In the genomic region with DNA sequence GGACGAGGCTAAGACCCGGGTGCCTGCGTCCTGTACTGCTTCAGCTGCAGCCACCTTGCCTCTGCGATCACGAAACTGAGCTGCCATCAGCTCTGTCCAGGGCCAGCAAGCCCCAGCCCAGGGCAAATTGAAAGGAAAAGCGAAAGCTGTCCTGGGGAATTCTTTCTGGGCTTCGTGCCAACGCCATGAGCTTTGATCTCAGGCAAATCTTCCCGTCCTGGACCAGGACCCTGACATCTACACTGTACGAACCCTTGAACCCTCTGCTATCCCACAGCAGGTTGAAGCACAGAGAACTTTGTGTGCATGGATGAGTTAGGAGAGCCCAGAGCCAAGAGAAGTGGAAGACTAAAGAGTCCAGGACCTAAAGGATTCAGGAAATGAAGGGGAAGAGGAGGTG, we compare ENCODE assay signal across 8 mouse cellular contexts. TPM values are rescaled to one million over a fixed set of nuclear protein-coding genes. Genes with fewer than 3 reads are reported as not detected.
DNase-seq lines count a peak whose midpoint lies in the region; ATAC-seq and TF ChIP-seq lines count a peak whose summit lies in the region.

No protein-coding gene starts in this region.

- H3K36me3 ChIP-seq in hindbrain, embryonic 13.5 days: no peaks in the 10 kb centered on the region
- no peaks in the 10 kb centered on the region for H3K36me3 ChIP-seq in liver, embryonic 14.5 days (replicated peaks; ENCODE audit: control insufficient read depth, insufficient read depth, low read depth)

- 55% methylated on average over 10 of the region's 10 CpGs for WGBS in hindbrain, embryonic 13.5 days
- WGBS in liver, embryonic 14.5 days (ENCODE audit: insufficient replicate concordance): 66% methylated on average over 10 of the region's 10 CpGs

- H3K9me3 ChIP-seq in hindbrain, embryonic 13.5 days: no peaks in the 10 kb centered on the region
- H3K9me3 ChIP-seq in liver, embryonic 14.5 days (ENCODE audit: control insufficient read depth, low read length): no peaks in the 10 kb centered on the region

- H3K9ac ChIP-seq in hindbrain, embryonic 13.5 days: no peak overlapping the region
- H3K9ac ChIP-seq in liver, embryonic 14.5 days (replicated peaks): no peak overlapping the region

- no peak for ATAC-seq in hindbrain, embryonic 13.5 days (ENCODE audit: low FRiP score)
- ATAC-seq in liver, embryonic 14.5 days (ENCODE audit: insufficient read depth): peak; percentile 50
- ATAC-seq in megakaryocyte, adult 5-6 weeks (ENCODE audit: poor library complexity, severe bottlenecking): no peak

- no peak for TF ChIP-seq EP300 in liver, embryonic 14.5 days (IDR thresholded peaks at IDR 0.05; ENCODE audit: low read depth)

- no peak overlapping the region for H3K4me3 ChIP-seq in hindbrain, embryonic 13.5 days
- no peak overlapping the region for H3K4me3 ChIP-seq in liver, embryonic 14.5 days (ENCODE audit: insufficient read depth in 1 of 2, low read depth in 2 of 2, low read length in 2 of 2)

- intact Hi-C loops in left cerebral cortex, postnatal 14 days (cut with DNase I): no loop called here

- peaks cover 86% of the 10 kb centered on the region for H3K4me1 ChIP-seq in hindbrain, embryonic 13.5 days (replicated peaks)
- peaks cover 0 to 19% of the 10 kb centered on the region in 2 experiments; a peak in 3 of 4 replicates for H3K4me1 ChIP-seq in liver, embryonic 14.5 days (replicated peaks; ENCODE audit: control insufficient read depth in 2 of 2, insufficient read depth in 2 of 2, low read length in 1 of 2)

- DNase-seq in NIH3T3 (ENCODE audit: low read depth): peak; percentile 75
- DNase-seq in adrenal gland, postnatal 10 days: peak; percentile 89
- DNase-seq in liver, embryonic 14.5 days (ENCODE audit: low read depth in 3 of 3, low spot score in 3 of 3): peak; percentile 32 to 44 (median 32)
- DNase-seq in testis, postnatal 10 days (ENCODE audit: low spot score): peak; percentile 76
- DNase-seq in left cerebral cortex, postnatal 14 days (ENCODE audit: low spot score in 2 of 2): no peak
- DNase-seq in thymus, postnatal 10 days (ENCODE audit: low spot score in 2 of 2): no peak

- no peak for TF ChIP-seq CTCF in liver, embryonic 14.5 days (IDR thresholded peaks at IDR 0.05; ENCODE audit: low read depth)

- H3K27me3 ChIP-seq in hindbrain, embryonic 13.5 days: no peaks in the 10 kb centered on the region
- H3K27me3 ChIP-seq in liver, embryonic 14.5 days (ENCODE audit: control insufficient read depth, insufficient read depth, low read length): no peaks in the 10 kb centered on the region

- H3K4me2 ChIP-seq in hindbrain, embryonic 13.5 days: no peak overlapping the region
- H3K4me2 ChIP-seq in liver, embryonic 14.5 days (ENCODE audit: low read depth): peak overlapping the region; percentile 22; the same call in 1 of the 2 replicates

- 0 out of 2 replicates have a peak overlapping the region, but pooled peaks have one; percentile 2 for H3K27ac ChIP-seq in hindbrain, embryonic 13.5 days
- no peak overlapping the region for H3K27ac ChIP-seq in liver, embryonic 14.5 days

RNA-seq across cellular contexts. Expression of gene Ccdc85c, which starts 25.7 kb away (rescaled TPM):
- 10 to 100 TPM; 19.8 to 22.1 TPM for total RNA-seq in adrenal gland, postnatal 10 days (2021)
- 17.3 and 17.7 TPM in 2 replicates for polyA plus RNA-seq in hindbrain, embryonic 13.5 days (2015; fragmentation: Nextera tagmentation; extraction: Ambion mirVana)
- polyA plus RNA-seq in liver, embryonic 14.5 days (2012; rRNA removed): 1.8 TPM in 2 replicates
- 1.8 TPM in 2 replicates for polyA plus RNA-seq in liver, embryonic 14.5 days (2014; fragmentation: Nextera tagmentation; extraction: Ambion mirVana)
- 10 to 100 TPM; 63.8 to 64.7 TPM for total RNA-seq in left cerebral cortex, postnatal 14 days (2021)
- total RNA-seq in megakaryocyte, adult 5-6 weeks (2015): 0.04 and 0.05 TPM in 2 replicates
- 0.11 and 0.37 TPM in 2 replicates for total RNA-seq in megakaryocyte, adult 5-6 weeks (2017)

RNA-seq across cellular contexts. Expression of gene Hhipl1, which starts 56.5 kb away (rescaled TPM):
- 1 to 10 TPM in 1 of 2 experiments, under 1 TPM in 1; 0.96 to 1.1 TPM for total RNA-seq in adrenal gland, postnatal 10 days (2021)
- polyA plus RNA-seq in hindbrain, embryonic 13.5 days (2015; fragmentation: Nextera tagmentation; extraction: Ambion mirVana): 1.5 and 1.6 TPM in 2 replicates
- polyA plus RNA-seq in liver, embryonic 14.5 days (2012; rRNA removed): 0.02 and 0.03 TPM in 2 replicates
- polyA plus RNA-seq in liver, embryonic 14.5 days (2014; fragmentation: Nextera tagmentation; extraction: Ambion mirVana): not detected in 2 replicates
- 1 to 10 TPM; 6.4 to 8.5 TPM for total RNA-seq in left cerebral cortex, postnatal 14 days (2021)
- not detected in 2 replicates for total RNA-seq in megakaryocyte, adult 5-6 weeks (2015)
- not detected in 2 replicates for total RNA-seq in megakaryocyte, adult 5-6 weeks (2017)

Comparison
In these comparisons a context has a peak if more than half of its experiments do, and no peak if none do; other contexts are left out.
1. DNase-seq: peak in NIH3T3 (single experiment), adrenal gland, postnatal 10 days (single experiment), liver, embryonic 14.5 days (3 of 3) and testis, postnatal 10 days (single experiment); none in left cerebral cortex, postnatal 14 days (0 of 2) and thymus, postnatal 10 days (0 of 2).
2. RNA of gene Ccdc85c, which starts 25.7 kb away (total RNA-seq): 63.8 to 64.7 TPM in left cerebral cortex, postnatal 14 days and 19.8 to 22.1 TPM in adrenal gland, postnatal 10 days; 0.04 to 0.37 TPM in megakaryocyte, adult 5-6 weeks; every median in the first group is over 10 times any median in the second.